Mouse (Mus musculus) embryonic facial prominence, embryonic 13.5 days (tissue): ENCODE results near the gene Gna13. TPM values are rescaled to one million over a fixed set of nuclear protein-coding genes. Genes with fewer than 3 reads are reported as not detected.

Experiments
- ATAC-seq: fragments of 200-750 bp; cut with Nextera tagmentation; 2 replicates; pipeline ENCODE4 v1.8.0; 2017; ENCODE audit warnings: low read depth; ENCODE audit not compliant: insufficient number of reproducible peaks, insufficient read depth, low FRiP score, low TSS enrichment
- H3K27ac ChIP-seq: fragments of 300-500 bp; sonication (generic); 2 replicates; pipeline ENCODE4 v1.5.1; 2015; ENCODE audit warnings: moderate library complexity, mild to moderate bottlenecking, inconsistent platforms
- H3K27me3 ChIP-seq: fragments of 300-500 bp; sonication (generic); 2 replicates; pipeline ENCODE4 v1.6.1; 2015; ENCODE audit warnings: mild to moderate bottlenecking, inconsistent platforms
- H3K36me3 ChIP-seq: fragments of 300-500 bp; sonication (generic); 2 replicates; pipeline ENCODE4 v1.6.1; 2015; ENCODE audit warnings: mild to moderate bottlenecking, inconsistent platforms
- H3K4me1 ChIP-seq: fragments of 300-500 bp; sonication (generic); 2 replicates; pipeline ENCODE4 v1.6.1; 2015; ENCODE audit warnings: inconsistent platforms
- H3K4me2 ChIP-seq: fragments of 300-500 bp; sonication (generic); 2 replicates; pipeline ENCODE4 v1.6.1; 2015; ENCODE audit warnings: moderate library complexity, mild to moderate bottlenecking, inconsistent platforms
- H3K4me3 ChIP-seq: fragments of 300-500 bp; sonication (generic); 2 replicates; pipeline ENCODE4 v1.5.1; 2015; ENCODE audit warnings: mild to moderate bottlenecking, inconsistent platforms
- H3K9ac ChIP-seq: fragments of 300-500 bp; sonication (generic); 2 replicates; pipeline ENCODE4 v1.6.1; 2015; ENCODE audit warnings: mild to moderate bottlenecking, inconsistent platforms
- H3K9me3 ChIP-seq: fragments of 300-500 bp; sonication (generic); 2 replicates; pipeline ENCODE4 v1.6.1; 2016; ENCODE audit warnings: inconsistent platforms
- WGBS: fragments of 180-500 bp; shearing (Covaris S2); methylation state at CpG from one replicate; pipeline ENCODE4 v1.1.7; 2015; ENCODE audit warnings: mixed read lengths; 5-methylcytosine and 5-hydroxymethylcytosine counted together
- polyA plus RNA-seq: library from polyadenylated mRNA; unstranded; fragments of >200 nt; fragmentation: Nextera tagmentation; extraction: Ambion mirVana; gene quantifications from 2 replicates; pipeline ENCODE4 v1.2.1, GENCODE M21; 2015

Gene Gna13
- polyA plus RNA-seq, 1 experiment from 2014 or later, result 22.1 TPM

DNA sequence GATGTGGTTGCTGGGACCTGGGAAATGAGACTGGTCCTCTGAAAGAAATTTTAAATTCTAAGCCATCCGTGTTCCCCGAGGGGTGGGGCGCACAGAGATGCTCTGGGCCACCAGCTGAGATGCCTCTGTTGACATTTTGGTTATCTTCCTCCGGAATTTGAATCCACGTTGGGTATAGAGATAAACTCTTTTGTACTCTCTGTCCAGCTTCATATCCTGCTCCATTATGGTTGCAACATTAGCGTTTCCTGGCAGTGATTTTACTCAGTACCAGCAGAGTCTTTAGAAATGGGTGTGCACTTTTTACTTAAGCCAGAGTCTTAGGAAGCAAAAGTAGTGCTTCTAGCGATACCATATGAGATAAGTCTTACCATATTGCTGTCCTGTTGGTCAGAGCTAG is 15.4 kb downstream of the Gna13 start:
- no peak overlapping the region for H3K4me3 ChIP-seq
- H3K27ac ChIP-seq, result no peak overlapping the region

DNA sequence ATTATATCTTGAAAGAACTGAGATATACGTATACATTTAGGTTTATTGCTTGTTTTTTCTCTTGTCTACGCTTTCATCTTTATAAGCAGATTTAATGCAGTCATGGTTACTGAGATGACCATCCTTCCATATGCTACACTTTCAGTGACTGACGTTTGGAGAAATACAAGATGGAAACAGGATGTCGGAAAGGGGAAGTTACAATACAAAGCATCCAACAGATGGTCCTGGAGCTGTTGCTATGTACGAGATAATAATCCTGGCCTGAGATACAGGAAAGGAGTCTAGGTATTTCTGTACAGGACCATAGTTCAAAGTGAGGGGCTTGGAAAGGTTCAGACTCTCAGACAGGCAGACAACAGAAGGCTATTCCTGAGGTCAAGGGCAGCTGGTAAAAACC is 18.0 kb downstream of the Gna13 start:
- no peak for ATAC-seq
- Histone ChIP-seq H3K27me3 (no peaks in the 10 kb centered on the region), H3K4me3 (no peak overlapping the region), H3K36me3 (0 out of 2 replicates have a peak, but pooled peaks cover 3% of the 10 kb centered on the region), H3K4me2 (no peak overlapping the region), H3K4me1 (peaks cover 38% of the 10 kb centered on the region), H3K9ac (no peak overlapping the region), H3K27ac (no peak overlapping the region), H3K9me3 (no peaks in the 10 kb centered on the region)
- 78% methylated on average over 5 of the region's 5 CpGs for WGBS

More for the DNA sequence above, 15.4 kb downstream of the Gna13 start:
- H3K9ac ChIP-seq, result no peak overlapping the region
- H3K36me3 ChIP-seq, result peaks cover 14% of the 10 kb centered on the region
- ATAC-seq, result no peak
- H3K27me3 ChIP-seq, result no peaks in the 10 kb centered on the region
- H3K4me1 ChIP-seq, result peaks cover 25% of the 10 kb centered on the region
- H3K9me3 ChIP-seq, result no peaks in the 10 kb centered on the region
- no peak overlapping the region for H3K4me2 ChIP-seq
- WGBS, result 56% methylated on average over 7 of the region's 7 CpGs

DNA sequence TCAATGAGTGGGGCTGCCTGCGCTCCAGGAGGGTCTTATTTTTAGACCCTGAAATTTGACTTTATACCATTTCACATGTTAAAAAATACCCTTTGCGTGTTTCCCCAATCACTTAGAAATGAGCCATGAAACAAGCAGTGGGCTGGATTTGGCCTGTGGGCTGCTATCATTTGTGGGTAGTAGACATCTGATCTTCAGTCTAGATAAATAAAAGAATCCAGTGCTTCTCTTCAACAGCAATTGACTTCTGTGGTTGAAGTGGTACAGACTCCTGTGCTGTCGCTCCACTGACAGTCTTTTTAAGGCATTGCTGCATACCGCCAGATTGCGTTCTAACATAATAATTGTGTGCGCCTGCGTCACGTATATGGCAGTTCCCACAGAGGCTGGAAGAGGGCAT is 22.7 kb downstream of the Gna13 start:
- Histone ChIP-seq H3K9me3 (no peaks in the 10 kb centered on the region), H3K4me1 (peaks cover 20% of the 10 kb centered on the region), H3K4me3 (no peak overlapping the region), H3K27me3 (no peaks in the 10 kb centered on the region), H3K36me3 (0 out of 2 replicates have a peak, but pooled peaks cover 3% of the 10 kb centered on the region), H3K27ac (no peak overlapping the region), H3K9ac (no peak overlapping the region), H3K4me2 (no peak overlapping the region)
- 76% methylated on average over 8 of the region's 8 CpGs for WGBS
- no peak for ATAC-seq

DNA sequence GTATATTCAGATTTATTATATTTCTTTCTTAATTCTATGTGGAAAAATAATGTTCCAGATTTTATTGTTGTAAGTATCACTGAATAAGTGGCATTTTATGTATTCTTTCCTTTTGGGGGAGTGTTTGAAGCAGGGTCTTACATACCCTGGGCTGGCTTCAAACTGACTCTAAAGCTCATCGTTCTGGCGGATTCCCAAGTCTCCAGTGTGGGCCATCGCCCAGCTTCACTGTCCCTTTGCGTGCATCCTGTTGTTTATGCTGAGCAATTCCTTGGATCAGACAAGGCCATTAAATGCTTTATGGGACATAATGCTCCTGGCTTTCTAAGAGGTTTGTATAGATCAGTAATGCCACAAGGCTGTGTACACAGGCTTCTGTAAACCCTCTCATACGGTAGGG is 26.4 kb downstream of the Gna13 start:
- no peak overlapping the region for H3K4me2 ChIP-seq
- H3K27me3 ChIP-seq, result no peaks in the 10 kb centered on the region
- 94% methylated on average over 5 of the region's 5 CpGs for WGBS
- H3K27ac ChIP-seq, result no peak overlapping the region
- H3K4me3 ChIP-seq, result no peak overlapping the region
- peaks cover 20% of the 10 kb centered on the region for H3K4me1 ChIP-seq
- no peaks in the 10 kb centered on the region for H3K9me3 ChIP-seq
- no peak overlapping the region for H3K9ac ChIP-seq
- ATAC-seq, result no peak
- peaks cover 14% of the 10 kb centered on the region for H3K36me3 ChIP-seq

DNA sequence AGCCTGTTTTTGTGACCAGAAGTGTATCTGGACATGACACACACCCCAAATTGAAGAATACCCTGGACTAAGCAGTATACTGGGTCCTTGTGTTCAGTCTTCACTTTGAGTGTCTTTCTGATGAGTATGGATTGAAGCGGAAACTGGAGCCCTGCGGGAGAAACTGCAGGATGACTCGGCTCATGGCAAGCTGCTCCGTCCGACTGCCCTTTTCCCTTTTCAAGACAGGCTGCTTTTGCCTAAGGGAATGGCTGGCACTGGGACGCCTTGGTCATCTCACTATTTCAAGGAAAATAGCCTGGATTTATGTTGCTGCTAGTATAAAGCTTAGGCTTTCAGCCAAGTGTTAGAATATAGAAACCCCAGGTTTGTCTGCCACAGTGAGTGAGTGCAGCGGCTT is 28.6 kb downstream of the Gna13 start:
- no peak overlapping the region for H3K4me3 ChIP-seq
- no peak overlapping the region for H3K4me2 ChIP-seq
- H3K9me3 ChIP-seq, result no peaks in the 10 kb centered on the region
- H3K36me3 ChIP-seq, result peaks cover 28% of the 10 kb centered on the region
- no peak overlapping the region for H3K27ac ChIP-seq
- no peak for ATAC-seq
- no peak overlapping the region for H3K9ac ChIP-seq
- H3K4me1 ChIP-seq, result peaks cover 3% of the 10 kb centered on the region; the same call in 1 of the 2 replicates
- 74% methylated on average over 7 of the region's 7 CpGs for WGBS
- no peaks in the 10 kb centered on the region for H3K27me3 ChIP-seq

DNA sequence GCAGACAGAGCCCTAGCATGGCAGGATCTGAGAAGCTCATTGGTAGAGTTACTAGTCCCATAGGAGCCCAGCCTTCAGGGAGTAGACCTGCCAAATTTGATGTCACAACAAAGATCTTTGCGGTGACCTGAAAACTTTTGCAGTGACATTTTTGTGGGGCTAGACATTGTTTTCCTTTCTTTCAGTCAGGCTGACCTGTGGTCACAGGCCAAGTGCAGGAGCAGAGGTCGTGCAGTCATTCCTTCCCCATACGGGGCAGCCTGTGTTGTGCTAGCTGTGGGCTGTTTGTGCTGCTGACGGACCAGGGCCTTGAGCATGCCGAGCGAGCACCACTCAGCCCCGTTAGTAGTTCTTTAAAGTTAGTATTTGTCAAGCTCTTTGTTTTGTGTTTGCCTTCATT is 29.1 kb downstream of the Gna13 start:
- H3K36me3 ChIP-seq, result peaks cover 33% of the 10 kb centered on the region
- ATAC-seq, result no peak
- no peak overlapping the region for H3K4me3 ChIP-seq
- H3K4me1 ChIP-seq, result peaks cover 2% of the 10 kb centered on the region; the same call in 1 of the 2 replicates
- H3K9me3 ChIP-seq, result no peaks in the 10 kb centered on the region
- no peak overlapping the region for H3K4me2 ChIP-seq
- no peak overlapping the region for H3K9ac ChIP-seq
- H3K27ac ChIP-seq, result no peak overlapping the region
- H3K27me3 ChIP-seq, result no peaks in the 10 kb centered on the region
- WGBS, result 65% methylated on average over 7 of the region's 7 CpGs

DNA sequence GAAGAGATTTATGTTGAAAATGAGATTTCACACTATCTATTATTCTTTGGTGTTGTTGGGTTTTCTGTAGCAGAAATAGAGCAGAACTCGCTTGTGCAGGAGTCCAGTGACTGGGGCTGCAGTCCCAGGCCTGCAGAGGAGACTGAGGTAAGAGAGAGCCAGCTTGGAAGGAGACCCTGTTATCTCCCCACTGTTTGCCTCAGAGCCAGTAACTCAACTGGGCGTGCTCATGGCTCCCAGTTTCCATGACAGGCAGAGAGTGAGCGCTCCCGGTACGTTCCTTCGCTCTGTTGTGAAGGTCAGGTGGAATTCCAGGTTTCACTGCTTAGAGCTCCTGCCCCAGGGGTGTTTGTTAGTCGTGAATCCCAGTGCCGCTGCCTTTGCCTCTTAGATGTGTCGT is 30.0 kb downstream of the Gna13 start:
- no peak overlapping the region for H3K4me3 ChIP-seq
- no peaks in the 10 kb centered on the region; the same call in 1 of the 2 replicates for H3K4me1 ChIP-seq
- no peak overlapping the region for H3K9ac ChIP-seq
- H3K27me3 ChIP-seq, result no peaks in the 10 kb centered on the region
- H3K4me2 ChIP-seq, result no peak overlapping the region
- H3K36me3 ChIP-seq, result peaks cover 42% of the 10 kb centered on the region
- H3K9me3 ChIP-seq, result no peaks in the 10 kb centered on the region
- 86% methylated on average over 9 of the region's 9 CpGs for WGBS
- ATAC-seq, result no peak
- no peak overlapping the region for H3K27ac ChIP-seq

DNA sequence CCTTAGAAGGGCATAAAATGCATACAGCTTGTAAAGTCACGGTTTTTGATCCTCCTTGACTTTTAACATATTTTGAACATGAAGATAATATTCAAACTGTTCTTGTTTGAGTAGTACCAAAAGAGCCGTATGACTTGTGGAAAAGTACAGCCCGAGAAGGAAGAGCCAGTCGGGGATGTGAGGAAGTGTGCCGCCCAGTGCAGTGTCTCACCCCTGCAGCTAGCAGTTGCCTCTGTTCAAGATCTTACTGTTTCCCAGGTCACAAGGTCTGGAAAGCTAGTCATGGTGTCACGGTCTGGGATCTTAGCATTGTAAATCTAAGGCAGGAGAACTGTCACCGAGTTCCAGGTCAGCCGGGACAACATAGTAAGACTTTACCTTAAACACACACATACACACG is 32.1 kb downstream of the Gna13 start:
- no peak overlapping the region for H3K4me3 ChIP-seq
- H3K27ac ChIP-seq, result no peak overlapping the region
- WGBS, result 86% methylated on average over 9 of the region's 9 CpGs
- H3K9ac ChIP-seq, result no peak overlapping the region
- H3K36me3 ChIP-seq, result peaks cover 59% of the 10 kb centered on the region
- no peak overlapping the region for H3K4me2 ChIP-seq
- H3K9me3 ChIP-seq, result no peaks in the 10 kb centered on the region
- H3K4me1 ChIP-seq, result no peaks in the 10 kb centered on the region
- no peak for ATAC-seq
- no peaks in the 10 kb centered on the region for H3K27me3 ChIP-seq

DNA sequence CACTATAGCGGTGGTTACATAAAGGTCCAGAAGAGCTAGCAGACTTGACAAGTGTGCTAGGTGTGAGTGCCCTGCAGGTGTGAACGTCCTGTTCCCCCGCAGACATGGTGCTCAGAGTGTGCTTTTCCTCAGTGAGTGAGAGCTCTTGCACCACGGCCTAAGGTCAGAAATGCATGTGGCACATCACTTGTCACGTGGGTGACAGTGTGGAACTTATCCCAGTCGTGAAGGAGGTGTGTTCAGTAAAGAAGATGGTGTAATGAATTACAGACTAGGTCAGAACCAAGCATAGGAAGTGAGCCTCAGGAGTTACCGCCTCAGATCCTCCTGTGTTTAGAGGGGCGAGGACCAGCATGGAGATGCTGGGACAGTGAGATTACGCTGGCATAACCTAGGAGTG is 32.7 kb downstream of the Gna13 start:
- ATAC-seq, result no peak
- Histone ChIP-seq H3K9me3 (no peaks in the 10 kb centered on the region), H3K36me3 (peaks cover 63% of the 10 kb centered on the region), H3K27ac (no peak overlapping the region), H3K4me1 (no peaks in the 10 kb centered on the region), H3K4me2 (no peak overlapping the region), H3K4me3 (no peak overlapping the region), H3K9ac (no peak overlapping the region), H3K27me3 (no peaks in the 10 kb centered on the region)
- WGBS, result 89% methylated on average over 9 of the region's 9 CpGs

DNA sequence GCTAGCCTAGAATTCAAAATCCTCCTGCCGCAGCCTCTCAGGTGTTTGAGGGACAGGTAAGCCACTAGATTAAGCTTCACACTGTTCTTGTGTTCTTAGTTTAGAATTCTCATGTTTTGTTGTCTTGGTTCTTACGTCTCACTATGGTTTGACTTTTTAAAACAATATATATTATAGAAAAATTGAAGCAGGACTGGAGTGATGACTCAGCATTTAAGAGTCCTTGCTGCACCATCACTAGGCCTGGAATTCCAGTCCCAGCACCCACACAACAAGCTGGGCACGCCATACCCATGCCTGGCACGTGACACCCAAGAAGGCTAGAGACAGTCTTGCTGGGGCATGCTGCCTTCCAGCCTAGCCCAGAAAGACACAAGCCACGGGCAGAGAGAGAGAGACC is 43.8 kb downstream of the Gna13 start:
- Histone ChIP-seq H3K4me3 (no peak overlapping the region), H3K27ac (no peak overlapping the region), H3K4me1 (no peaks in the 10 kb centered on the region), H3K27me3 (no peaks in the 10 kb centered on the region), H3K9ac (no peak overlapping the region), H3K9me3 (no peaks in the 10 kb centered on the region), H3K4me2 (no peak overlapping the region), H3K36me3 (no peaks in the 10 kb centered on the region)
- WGBS, result 88% methylated on average over 5 of the region's 5 CpGs
- no peak for ATAC-seq

DNA sequence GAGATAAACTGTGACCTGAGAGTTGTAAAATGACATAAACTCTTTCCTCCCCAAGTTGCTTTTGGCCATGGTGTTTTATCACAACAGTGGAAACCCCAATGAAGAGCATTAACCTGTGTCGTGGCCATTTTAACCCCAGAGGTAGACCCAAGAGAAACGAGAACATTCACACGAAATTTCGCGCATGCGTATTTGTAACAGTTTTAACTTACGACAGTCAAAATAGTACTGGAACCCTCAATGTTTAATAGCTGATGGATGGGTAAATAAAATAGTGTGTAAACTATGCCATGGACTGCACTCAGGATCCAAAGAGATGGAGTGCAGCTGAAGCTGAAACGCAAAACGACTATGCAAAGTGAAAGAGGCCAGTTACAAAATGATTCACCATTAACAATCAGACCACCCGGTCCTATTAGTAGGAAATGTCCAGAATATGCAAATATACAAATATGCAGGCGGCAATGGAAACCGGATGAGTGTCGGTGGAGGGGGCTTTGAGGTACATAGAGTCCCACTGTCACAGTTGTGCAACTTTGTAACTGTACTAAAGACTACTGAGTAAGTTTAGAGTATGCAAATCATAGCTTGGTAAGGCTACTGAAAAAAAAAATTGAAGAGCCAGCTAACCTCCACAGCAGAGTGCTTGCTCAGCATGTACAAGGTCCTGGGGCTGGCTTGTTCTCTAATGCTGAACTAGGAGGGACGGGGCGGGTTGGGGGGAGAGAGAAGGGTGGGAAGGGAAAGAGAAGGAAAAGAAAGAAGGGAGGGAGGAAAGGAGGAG is 47.8 kb downstream of the Gna13 start:
- no peak overlapping the region for H3K4me2 ChIP-seq
- ATAC-seq, result no peak
- no peaks in the 10 kb centered on the region for H3K27me3 ChIP-seq
- no peak overlapping the region for H3K9ac ChIP-seq
- no peak overlapping the region for H3K4me3 ChIP-seq
- no peaks in the 10 kb centered on the region for H3K4me1 ChIP-seq
- WGBS, result 88% methylated on average over 15 of the region's 15 CpGs
- no peaks in the 10 kb centered on the region for H3K9me3 ChIP-seq
- H3K27ac ChIP-seq, result no peak overlapping the region
- no peaks in the 10 kb centered on the region for H3K36me3 ChIP-seq

DNA sequence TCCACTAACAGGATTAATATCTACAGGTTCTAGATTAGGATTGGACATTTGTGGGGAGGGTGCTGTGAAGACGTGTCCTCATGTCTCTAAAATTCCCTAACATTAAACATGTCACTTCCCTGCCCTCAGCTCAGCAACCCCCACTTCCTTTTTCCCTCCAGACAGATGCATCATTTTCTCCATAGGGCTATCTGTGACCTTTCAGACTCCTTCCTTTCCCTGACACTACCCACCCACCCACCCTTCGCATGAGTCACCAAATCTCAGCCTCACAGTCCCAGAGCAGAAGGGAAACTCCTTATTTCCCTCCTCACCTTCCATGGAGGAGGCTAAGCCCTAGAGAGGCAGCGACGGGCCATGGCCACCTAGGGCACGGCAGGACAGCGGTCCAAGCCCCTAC is 51.0 kb downstream of the Gna13 start, which contains the start of gene 9930022D16Rik:
Gene 9930022D16Rik, plus strand, starts transcription at position 301 of the 400 bp plus-strand sequence.
- no peaks in the 10 kb centered on the region for H3K36me3 ChIP-seq
- WGBS, result 88% methylated on average over 6 of the region's 6 CpGs
- H3K4me2 ChIP-seq, result no peak within 1 kb of the TSS
- no peaks in the 10 kb centered on the region for H3K27me3 ChIP-seq
- H3K4me3 ChIP-seq, result no peak within 1 kb of the TSS
- no peak for ATAC-seq
- no peaks in the 10 kb centered on the region for H3K4me1 ChIP-seq
- no peak within 1 kb of the TSS for H3K27ac ChIP-seq
- no peak within 1 kb of the TSS for H3K9ac ChIP-seq
- no peaks in the 10 kb centered on the region for H3K9me3 ChIP-seq
